Mouse (Mus musculus): ENCODE measurements around the gene Shroom2. TPM values are rescaled to one million over a fixed set of nuclear protein-coding genes. Genes with fewer than 3 reads are reported as not detected.

Shroom2 gene
- total and polyA plus RNA-seq, 2 experiments from 2014 or later: 82.7 to 167 TPM

GRCm38 (mm10) chrX:152635397-152635796 is 133.9 kb downstream of the Shroom2 start:
- H3K27me3 ChIP-seq (ENCODE audit: insufficient read depth, low read length): no peaks in the 10 kb centered on the region
- no peak for DNase-seq
- ATAC-seq: no peak
- no peak overlapping the region for H3K9ac ChIP-seq
- 94% methylated on average over 12 of the region's 12 CpGs for WGBS
- no peak for TF ChIP-seq CTCF (IDR thresholded peaks at IDR 0.05; ENCODE audit: low read depth)
- H3K4me3 ChIP-seq (ENCODE audit: low read depth, low read length): no peak overlapping the region
- no peaks in the 10 kb centered on the region for H3K4me1 ChIP-seq (ENCODE audit: insufficient read depth)
- no peak overlapping the region for H3K4me2 ChIP-seq (ENCODE audit: low read depth)
- H3K27ac ChIP-seq (ENCODE audit: low read depth, low read length): no peak overlapping the region
- H3K36me3 ChIP-seq (ENCODE audit: insufficient read depth): no peaks in the 10 kb centered on the region
- no peaks in the 10 kb centered on the region for H3K9me3 ChIP-seq (ENCODE audit: low read length)

- ATAC-seq: no peak
These were observed 147.9 kb downstream of the Shroom2 start for GRCm38 (mm10) chrX:152621407-152621806.

GRCm38 (mm10) chrX:152620917-152621316 is 148.3 kb downstream of the Shroom2 start:
- no peak overlapping the region for H3K27ac ChIP-seq (ENCODE audit: low read depth, low read length)
- no peaks in the 10 kb centered on the region for H3K9me3 ChIP-seq (ENCODE audit: low read length)
- peaks cover 6% of the 10 kb centered on the region; the same call in 1 of the 2 replicates for H3K36me3 ChIP-seq (ENCODE audit: insufficient read depth)
- no peak for DNase-seq
- H3K4me2 ChIP-seq (ENCODE audit: low read depth): no peak overlapping the region
- no peak for ATAC-seq
- H3K9ac ChIP-seq: no peak overlapping the region
- TF ChIP-seq CTCF (IDR thresholded peaks at IDR 0.05; ENCODE audit: low read depth): no peak
- H3K4me3 ChIP-seq (ENCODE audit: low read depth, low read length): no peak overlapping the region
- H3K4me1 ChIP-seq (ENCODE audit: insufficient read depth): no peaks in the 10 kb centered on the region
- H3K27me3 ChIP-seq (ENCODE audit: insufficient read depth, low read length): no peaks in the 10 kb centered on the region

More at GRCm38 (mm10) chrX:152621407-152621806, 147.9 kb downstream of the Shroom2 start:
- H3K36me3 ChIP-seq (ENCODE audit: insufficient read depth): peaks cover 6% of the 10 kb centered on the region; the same call in 1 of the 2 replicates
- no peak for TF ChIP-seq CTCF (IDR thresholded peaks at IDR 0.05; ENCODE audit: low read depth)
- no peaks in the 10 kb centered on the region for H3K9me3 ChIP-seq (ENCODE audit: low read length)
- WGBS: 83% methylated on average over 2 of the region's 2 CpGs
- H3K4me2 ChIP-seq (ENCODE audit: low read depth): no peak overlapping the region
- no peak overlapping the region for H3K9ac ChIP-seq
- H3K27me3 ChIP-seq (ENCODE audit: insufficient read depth, low read length): no peaks in the 10 kb centered on the region
- no peak overlapping the region for H3K27ac ChIP-seq (ENCODE audit: low read depth, low read length)
- H3K4me1 ChIP-seq (ENCODE audit: insufficient read depth): no peaks in the 10 kb centered on the region
- no peak for DNase-seq
- no peak overlapping the region for H3K4me3 ChIP-seq (ENCODE audit: low read depth, low read length)

GRCm38 (mm10) chrX:152618464-152618863 is 150.8 kb downstream of the Shroom2 start:
- peak; percentile 56 for ATAC-seq
- Histone ChIP-seq H3K36me3 (ENCODE audit: insufficient read depth) (peaks cover 6% of the 10 kb centered on the region; the same call in 1 of the 2 replicates), H3K9me3 (ENCODE audit: low read length) (no peaks in the 10 kb centered on the region), H3K4me2 (ENCODE audit: low read depth) (no peak overlapping the region), H3K4me3 (ENCODE audit: low read depth, low read length) (no peak overlapping the region), H3K9ac (no peak overlapping the region), H3K27ac (ENCODE audit: low read depth, low read length) (no peak overlapping the region), H3K27me3 (ENCODE audit: insufficient read depth, low read length) (no peaks in the 10 kb centered on the region), H3K4me1 (ENCODE audit: insufficient read depth) (no peaks in the 10 kb centered on the region)
- TF ChIP-seq CTCF (IDR thresholded peaks at IDR 0.05; ENCODE audit: low read depth): peak; percentile 74
- peak; percentile 72 for DNase-seq
- 85% methylated on average over 1 of the region's 1 CpGs for WGBS

- Histone ChIP-seq H3K27ac (ENCODE audit: low read depth, low read length) (no peak within 1 kb of the TSS), H3K4me1 (ENCODE audit: insufficient read depth) (no peaks in the 10 kb centered on the region), H3K36me3 (ENCODE audit: insufficient read depth) (no peaks in the 10 kb centered on the region), H3K4me3 (ENCODE audit: low read depth, low read length) (no peak within 1 kb of the TSS), H3K9ac (no peak within 1 kb of the TSS), H3K4me2 (ENCODE audit: low read depth) (no peak within 1 kb of the TSS), H3K27me3 (ENCODE audit: insufficient read depth, low read length) (no peaks in the 10 kb centered on the region), H3K9me3 (ENCODE audit: low read length) (no peaks in the 10 kb centered on the region)
- TF ChIP-seq CTCF (IDR thresholded peaks at IDR 0.05; ENCODE audit: low read depth): no peak
- 76% methylated on average over 2 of the region's 2 CpGs for WGBS
- DNase-seq (no peak), ATAC-seq (no peak)
These were observed 206.2 kb downstream of the Shroom2 start, which contains the start of gene Cldn34a for GRCm38 (mm10) chrX:152563034-152563433. TSS of gene Cldn34a (plus strand) at chrX:152563334.

Other genes with a start within 250 kb of the Shroom2 start
- gene Cldn34a, start 206.1 kb downstream of the Shroom2 start, total RNA-seq (2014; rRNA removed): not detected in 2 replicates
- not detected in 2 replicates for gene Cldn34a, start 206.1 kb downstream of the Shroom2 start, polyA plus RNA-seq (2015; fragmentation: Nextera tagmentation; extraction: Ambion mirVana)
- not detected in 2 replicates for gene Gpr143, start 12.5 kb upstream of the Shroom2 start, total RNA-seq (2014; rRNA removed)
- 0.18 TPM in 1 of 2 replicates, not detected in the other for gene Gpr143, start 12.5 kb upstream of the Shroom2 start, polyA plus RNA-seq (2015; fragmentation: Nextera tagmentation; extraction: Ambion mirVana)
- 2.9 and 6.4 TPM in 2 replicates for gene Usp51, start 237.0 kb upstream of the Shroom2 start, total RNA-seq (2014; rRNA removed)
- gene Usp51, start 237.0 kb upstream of the Shroom2 start, polyA plus RNA-seq (2015; fragmentation: Nextera tagmentation; extraction: Ambion mirVana): 1.4 and 2.0 TPM in 2 replicates

Measured in forebrain, postnatal 0 days (tissue).